Mouse (Mus musculus) small intestine, adult 2 months (tissue): Measurements from ENCODE around the gene 9230112D13Rik.

ENCODE experiments used
- CTCF ChIP-seq: fragments of 200-500 bp; IDR thresholded peaks from 2 replicates; pipeline ENCODE4 v1.5.1; 2012; ENCODE audit warnings: low read depth, mild to moderate bottlenecking, control low read depth, inconsistent platforms, low read length, moderate library complexity, mixed read lengths; ENCODE audit not compliant: insufficient replicate concordance, insufficient read length; ENCODE audit errors: extremely low read depth
- POLR2A ChIP-seq: fragments of 200-500 bp; IDR thresholded peaks from 2 replicates; pipeline ENCODE4 v1.6.1; 2012; ENCODE audit warnings: low read depth, mild to moderate bottlenecking, control low read depth, inconsistent platforms, low read length, moderate library complexity

GRCm38 (mm10) chr14:34501447-34501803 lies 21.2 kb downstream of the 9230112D13Rik start:
- TF ChIP-seq CTCF (no peak), POLR2A (no peak)
